In genomic region chr1:72284539-72284938, GRCm38 (mm10) we compare ENCODE assay signal across 8 mouse cellular contexts. TPM values are rescaled to one million over a fixed set of nuclear protein-coding genes. Genes with fewer than 3 reads are reported as not detected.
DNase-seq lines count a peak whose midpoint lies in the region; ATAC-seq and TF ChIP-seq lines count a peak whose summit lies in the region.

No protein-coding gene starts in this region.

- no peaks in the 10 kb centered on the region for H3K79me2 ChIP-seq in C2C12 (ENCODE audit: control insufficient read depth, insufficient read depth)

- H3K4me3 ChIP-seq in C2C12 (ENCODE audit: insufficient read depth, poor library complexity, severe bottlenecking), result no peak overlapping the region
- peak overlapping the region; percentile 54 for H3K4me3 ChIP-seq in forebrain, embryonic 12.5 days (replicated peaks)
- peak overlapping the region; percentile 67 for H3K4me3 ChIP-seq in limb, embryonic 15.5 days
- no peak overlapping the region for H3K4me3 ChIP-seq in lung, adult 2 months (replicated peaks; ENCODE audit: extremely low read depth, low read depth, low read length)

- WGBS in forebrain, embryonic 12.5 days, result 5% methylated on average over 5 of the region's 5 CpGs
- 1% methylated on average over 5 of the region's 5 CpGs for WGBS in limb, embryonic 15.5 days
- WGBS in lung, adult 2 months, result 8% methylated on average over 5 of the region's 5 CpGs

- peak overlapping the region; percentile 80 for H3K4me2 ChIP-seq in forebrain, embryonic 12.5 days
- peak overlapping the region; percentile 94 for H3K4me2 ChIP-seq in limb, embryonic 15.5 days

- H3ac ChIP-seq in C2C12 (ENCODE audit: control insufficient read depth, insufficient read length, low read depth), result peak overlapping the region; percentile 31

- H3K4me1 ChIP-seq in forebrain, embryonic 12.5 days, result peaks cover 27% of the 10 kb centered on the region
- peaks cover 4% of the 10 kb centered on the region; the same call in 1 of the 2 replicates for H3K4me1 ChIP-seq in limb, embryonic 15.5 days
- no peaks in the 10 kb centered on the region for H3K4me1 ChIP-seq in lung, adult 2 months (ENCODE audit: control insufficient read depth, insufficient read depth, low read length)

- no peaks in the 10 kb centered on the region for H3K79me3 ChIP-seq in C2C12 (ENCODE audit: low read depth)

- no peak for TF ChIP-seq POLR2A in lung, adult 2 months (IDR thresholded peaks at IDR 0.05; ENCODE audit: borderline replicate concordance, extremely low read depth, low read depth, low read length)

- DNase-seq in heart, adult 11 months, result peak; percentile 84
- no peak for DNase-seq in heart, adult 8-10 months (ENCODE audit: low spot score)
- DNase-seq in thymus, postnatal 4 days, result no peak
- no peak for DNase-seq in lung, adult 2 months

- peak overlapping the region; percentile 74 for H3K27ac ChIP-seq in forebrain, embryonic 12.5 days
- peak overlapping the region; percentile 54; the same call in 1 of the 2 replicates for H3K27ac ChIP-seq in limb, embryonic 15.5 days

- H3K27me3 ChIP-seq in C2C12 (ENCODE audit: control insufficient read depth, insufficient read depth, insufficient read length), result no peaks in the 10 kb centered on the region
- H3K27me3 ChIP-seq in forebrain, embryonic 12.5 days, result no peaks in the 10 kb centered on the region
- no peaks in the 10 kb centered on the region for H3K27me3 ChIP-seq in limb, embryonic 15.5 days

- H3K9me3 ChIP-seq in forebrain, embryonic 12.5 days, result no peaks in the 10 kb centered on the region
- H3K9me3 ChIP-seq in limb, embryonic 15.5 days, result no peaks in the 10 kb centered on the region

- ATAC-seq in forebrain, embryonic 12.5 days (ENCODE audit: low FRiP score), result peak; percentile 51
- no peak for ATAC-seq in limb, embryonic 15.5 days (ENCODE audit: insufficient number of reproducible peaks, low FRiP score, low TSS enrichment, low read depth)
- no peak for ATAC-seq in megakaryocyte-erythroid progenitor cell, adult 5-6 weeks (replicated peaks; ENCODE audit: low FRiP score, low TSS enrichment, poor library complexity, severe bottlenecking)

- H3K36me3 ChIP-seq in C2C12 (ENCODE audit: control insufficient read depth, insufficient read depth), result no peaks in the 10 kb centered on the region
- H3K36me3 ChIP-seq in forebrain, embryonic 12.5 days (replicated peaks), result no peaks in the 10 kb centered on the region
- no peaks in the 10 kb centered on the region for H3K36me3 ChIP-seq in limb, embryonic 15.5 days

- no peak for TF ChIP-seq CTCF in C2C12 (IDR thresholded peaks at IDR 0.05; ENCODE audit: control insufficient read depth, insufficient read depth, insufficient read length)
- TF ChIP-seq CTCF in lung, adult 2 months (IDR thresholded peaks at IDR 0.05; ENCODE audit: insufficient read depth, low read length), result no peak

- peak overlapping the region; percentile 63 for H3K9ac ChIP-seq in forebrain, embryonic 12.5 days
- peak overlapping the region; percentile 26; the same call in 1 of the 2 replicates for H3K9ac ChIP-seq in limb, embryonic 15.5 days

TF ChIP-seq in C2C12, 6 proteins besides CTCF, POLR2A, EP300 and RAD21:
- TF ChIP-seq MYOG (IDR thresholded peaks at IDR 0.05; ENCODE audit: control insufficient read depth, extremely low read depth, insufficient read length) (no peak), MAX (IDR thresholded peaks at IDR 0.05) (no peak), USF1 (IDR thresholded peaks at IDR 0.05; ENCODE audit: low read depth) (no peak)

RNA-seq across cellular contexts. Expression of gene Tmem169, which starts 0.4 kb away (rescaled TPM):
- total RNA-seq in heart, adult 8-10 months (2022), result not detected
- 0.22 TPM for polyA plus RNA-seq in C2C12 (2012; fragmentation: generic; extraction: Trizol)
- polyA plus RNA-seq in forebrain, embryonic 12.5 days (2016; fragmentation: Nextera tagmentation; extraction: Ambion mirVana), result 20.4 and 21.0 TPM in 2 replicates
- polyA plus RNA-seq in limb, embryonic 15.5 days (2015; fragmentation: Nextera tagmentation; extraction: Ambion mirVana), result 3.3 and 3.5 TPM in 2 replicates
- total RNA-seq in megakaryocyte-erythroid progenitor cell, adult 5-6 weeks (2014; fragmentation: Nextera tagmentation), result not detected in 2 replicates
- 0.08 TPM in 1 of 2 replicates, not detected in the other for total RNA-seq in megakaryocyte-erythroid progenitor cell, adult 5-6 weeks (2017)
- polyA plus RNA-seq in lung, adult 2 months (2012; rRNA removed), result 0.03 and 0.05 TPM in 2 replicates

RNA-seq across cellular contexts. Expression of gene Pecr, which starts 0.4 kb away (rescaled TPM):
- 10 to 100 TPM in 3 of 4 experiments, 1 to 10 TPM in 1; 9.5 to 12.4 (median 12.2) TPM for total RNA-seq in heart, adult 8-10 months (2022)
- 16.8 TPM for polyA plus RNA-seq in C2C12 (2012; fragmentation: generic; extraction: Trizol)
- 15.0 and 15.2 TPM in 2 replicates for polyA plus RNA-seq in forebrain, embryonic 12.5 days (2016; fragmentation: Nextera tagmentation; extraction: Ambion mirVana)
- polyA plus RNA-seq in limb, embryonic 15.5 days (2015; fragmentation: Nextera tagmentation; extraction: Ambion mirVana), result 33.3 and 35.7 TPM in 2 replicates
- total RNA-seq in megakaryocyte-erythroid progenitor cell, adult 5-6 weeks (2014; fragmentation: Nextera tagmentation), result 16.5 and 18.1 TPM in 2 replicates
- 13.3 and 23.8 TPM in 2 replicates for total RNA-seq in megakaryocyte-erythroid progenitor cell, adult 5-6 weeks (2017)
- polyA plus RNA-seq in lung, adult 2 months (2012; rRNA removed), result 3.7 and 4.6 TPM in 2 replicates

RNA-seq across cellular contexts. Expression of gene Xrcc5, which starts 22.7 kb away (rescaled TPM):
- 10 to 100 TPM; 17.7 to 19.4 (median 19.3) TPM for total RNA-seq in heart, adult 8-10 months (2022)
- 25.0 TPM for polyA plus RNA-seq in C2C12 (2012; fragmentation: generic; extraction: Trizol)
- 45.0 and 45.2 TPM in 2 replicates for polyA plus RNA-seq in forebrain, embryonic 12.5 days (2016; fragmentation: Nextera tagmentation; extraction: Ambion mirVana)
- 35.4 and 35.9 TPM in 2 replicates for polyA plus RNA-seq in limb, embryonic 15.5 days (2015; fragmentation: Nextera tagmentation; extraction: Ambion mirVana)
- 39.9 and 42.5 TPM in 2 replicates for total RNA-seq in megakaryocyte-erythroid progenitor cell, adult 5-6 weeks (2014; fragmentation: Nextera tagmentation)
- total RNA-seq in megakaryocyte-erythroid progenitor cell, adult 5-6 weeks (2017), result 72.9 and 78.9 TPM in 2 replicates
- polyA plus RNA-seq in lung, adult 2 months (2012; rRNA removed), result 2.3 and 3.6 TPM in 2 replicates

Comparison
In these comparisons a context has a peak if more than half of its experiments do, and no peak if none do; other contexts are left out.
1. H3K4me3 ChIP-seq: peak in forebrain, embryonic 12.5 days (single experiment) and limb, embryonic 15.5 days (single experiment); none in C2C12 (single experiment) and lung, adult 2 months (single experiment).